Mouse (Mus musculus) small intestine, adult 2 months (tissue): ENCODE results near the gene Pdcd6. TPM values are rescaled to one million over a fixed set of nuclear protein-coding genes. Genes with fewer than 3 reads are reported as not detected.

Experiments used
- H3K27ac ChIP-seq: fragments of 200-500 bp; 2 replicates; pipeline ENCODE4 v1.5.1; 2012; ENCODE audit warnings: low read depth, low read length, control low read depth, inconsistent platforms; ENCODE audit not compliant: insufficient read depth
- H3K27me3 ChIP-seq: fragments of 200-500 bp; 2 replicates; pipeline ENCODE4 v1.6.1; 2012; ENCODE audit warnings: mild to moderate bottlenecking, moderate library complexity, low read length, inconsistent platforms; ENCODE audit not compliant: control insufficient read depth, insufficient read depth
- H3K36me3 ChIP-seq: fragments of 200-500 bp; 2 replicates; pipeline ENCODE4 v1.6.1; 2012; ENCODE audit warnings: mild to moderate bottlenecking, low read length, control low read depth, inconsistent platforms; ENCODE audit not compliant: control insufficient read depth, insufficient read depth
- H3K4me1 ChIP-seq: fragments of 200-500 bp; 2 replicates; pipeline ENCODE4 v1.6.1; 2012; ENCODE audit warnings: low read length, inconsistent platforms, mixed read lengths; ENCODE audit not compliant: control insufficient read depth, insufficient read depth, insufficient read length
- H3K4me3 ChIP-seq: fragments of 200-500 bp; 2 replicates; pipeline ENCODE4 v1.5.1; 2012; ENCODE audit warnings: low read depth, mild to moderate bottlenecking, control low read depth, inconsistent platforms, low read length, moderate library complexity
- CTCF ChIP-seq: fragments of 200-500 bp; IDR thresholded peaks from 2 replicates; pipeline ENCODE4 v1.5.1; 2012; ENCODE audit warnings: low read depth, mild to moderate bottlenecking, control low read depth, inconsistent platforms, low read length, moderate library complexity, mixed read lengths; ENCODE audit not compliant: insufficient replicate concordance, insufficient read length; ENCODE audit errors: extremely low read depth
- POLR2A ChIP-seq: fragments of 200-500 bp; IDR thresholded peaks from 2 replicates; pipeline ENCODE4 v1.6.1; 2012; ENCODE audit warnings: low read depth, mild to moderate bottlenecking, control low read depth, inconsistent platforms, low read length, moderate library complexity
- WGBS: fragments of 180-500 bp; shearing (Covaris S2); methylation state at CpG from one replicate; pipeline ENCODE4 v1.1.7; 2018; 5-methylcytosine and 5-hydroxymethylcytosine counted together
- polyA plus RNA-seq: library from polyadenylated mRNA; depleted of rRNA; stranded (reverse); fragments of >200 nt; gene quantifications from 2 replicates; pipeline ENCODE4 v1.2.3, GENCODE M21; 2012

Pdcd6 gene
- polyA plus RNA-seq, 1 experiment: 248 TPM

- Histone ChIP-seq H3K27me3 (no peaks in the 10 kb centered on the region), H3K27ac (peak within 1 kb of the TSS; percentile 96), H3K4me1 (no peaks in the 10 kb centered on the region), H3K4me3 (peak within 1 kb of the TSS; percentile 89), H3K36me3 (peaks cover 11% of the 10 kb centered on the region)
- under 1% methylated on average over 57 of the region's 57 CpGs for WGBS
- TF ChIP-seq POLR2A: peak; percentile 84
- no peak for TF ChIP-seq CTCF
Measured at GRCm38 (mm10) chr13:74349566-74350434, 32.4 kb upstream of the Pdcd6 start, which contains the start of the genes Sdha and Ccdc127. Sdha (minus strand) TSS chr13:74350280. Ccdc127 (plus strand) TSS chr13:74350309.

DNA sequence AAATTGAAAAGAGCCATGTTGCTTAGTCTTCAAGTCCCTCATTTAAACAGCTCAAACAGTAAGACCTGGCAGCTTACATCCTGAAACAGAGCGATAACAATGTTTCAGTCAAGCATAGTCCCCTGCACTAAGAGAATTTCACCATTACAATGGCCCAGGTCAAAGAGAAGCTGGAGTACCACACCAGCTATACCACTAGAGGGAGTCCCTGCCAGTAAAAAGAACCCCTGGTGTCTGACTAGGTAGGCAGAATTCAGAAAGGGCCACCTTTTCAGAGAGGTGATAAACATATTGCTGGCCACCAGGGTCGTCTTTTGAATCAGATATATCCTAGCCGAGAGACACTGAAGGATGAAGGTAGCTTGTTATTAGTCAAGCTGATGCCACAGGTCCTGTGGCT, 23.7 kb upstream of the Pdcd6 start:
- WGBS: 36% methylated on average over 3 of the region's 3 CpGs
- no peak overlapping the region for H3K27ac ChIP-seq
- no peak for TF ChIP-seq CTCF
- H3K27me3 ChIP-seq: no peaks in the 10 kb centered on the region
- peaks cover 53% of the 10 kb centered on the region for H3K36me3 ChIP-seq
- H3K4me3 ChIP-seq: no peak overlapping the region
- H3K4me1 ChIP-seq: no peaks in the 10 kb centered on the region

- TF ChIP-seq CTCF (no peak), POLR2A (no peak)
- Histone ChIP-seq H3K4me3 (no peak overlapping the region), H3K27me3 (no peaks in the 10 kb centered on the region), H3K27ac (no peak overlapping the region), H3K36me3 (peaks cover 65% of the 10 kb centered on the region), H3K4me1 (no peaks in the 10 kb centered on the region; the same call in 1 of the 2 replicates)
Measured at GRCm38 (mm10) chr13:74329321-74329720, 11.9 kb upstream of the Pdcd6 start.

- WGBS: 1% methylated on average over 15 of the region's 15 CpGs
- Histone ChIP-seq H3K27ac (peak overlapping the region; percentile 92), H3K4me3 (peak overlapping the region; percentile 91), H3K36me3 (peaks cover 27% of the 10 kb centered on the region), H3K27me3 (no peaks in the 10 kb centered on the region), H3K4me1 (peaks cover 3% of the 10 kb centered on the region)
- TF ChIP-seq POLR2A (no peak), CTCF (no peak)
Measured at GRCm38 (mm10) chr13:74316789-74317169, 601 bp downstream of the Pdcd6 start.

DNA sequence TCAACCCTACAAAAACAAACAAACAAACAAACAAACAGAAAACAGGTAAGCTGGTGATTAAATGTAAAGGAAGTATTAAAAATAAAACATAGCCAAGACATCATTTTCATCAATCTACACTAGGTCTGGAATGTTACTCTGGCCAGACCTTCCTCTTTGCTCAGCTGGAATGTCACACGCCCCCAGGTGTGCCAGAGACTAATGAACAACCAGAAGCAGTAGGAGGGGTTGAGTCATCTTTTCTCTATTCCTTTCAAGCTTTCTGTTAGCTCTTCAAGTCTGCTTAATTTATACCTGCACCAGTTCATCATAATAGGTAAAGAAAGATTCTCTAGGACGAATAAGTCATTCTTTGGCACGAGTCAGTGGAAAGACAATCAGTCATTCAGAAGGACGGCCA, 994 bp downstream of the Pdcd6 start:
- peaks cover 3% of the 10 kb centered on the region for H3K4me1 ChIP-seq
- peaks cover 29% of the 10 kb centered on the region for H3K36me3 ChIP-seq
- WGBS: 10% methylated on average over 4 of the region's 4 CpGs
- no peak for TF ChIP-seq CTCF
- no peak for TF ChIP-seq POLR2A
- peak overlapping the region; percentile 92 for H3K27ac ChIP-seq
- peak overlapping the region; percentile 91 for H3K4me3 ChIP-seq
- H3K27me3 ChIP-seq: no peaks in the 10 kb centered on the region

- Histone ChIP-seq H3K27ac (no peak overlapping the region), H3K27me3 (no peaks in the 10 kb centered on the region), H3K4me3 (no peak overlapping the region), H3K36me3 (peaks cover 39% of the 10 kb centered on the region), H3K4me1 (peaks cover 3% of the 10 kb centered on the region)
- WGBS: 89% methylated on average over 3 of the region's 3 CpGs
- no peak for TF ChIP-seq POLR2A
- no peak for TF ChIP-seq CTCF
Measured at GRCm38 (mm10) chr13:74314616-74315015, 2.8 kb downstream of the Pdcd6 start.

- peaks cover 65% of the 10 kb centered on the region for H3K36me3 ChIP-seq
- no peak overlapping the region for H3K4me3 ChIP-seq
- WGBS: 96% methylated on average over 1 of the region's 1 CpGs
Measured at GRCm38 (mm10) chr13:74305780-74306179, 11.6 kb downstream of the Pdcd6 start.

More at GRCm38 (mm10) chr13:74305780-74306179, 11.6 kb downstream of the Pdcd6 start:
- TF ChIP-seq CTCF (no peak), POLR2A (no peak)
- Histone ChIP-seq H3K27me3 (no peaks in the 10 kb centered on the region), H3K4me1 (peaks cover 7% of the 10 kb centered on the region; the same call in 1 of the 2 replicates), H3K27ac (no peak overlapping the region)
